Mouse (Mus musculus) bone marrow macrophage, adult 2 months (primary cell): Measurements from ENCODE around the gene Rmi2.

Source experiments
- CTCF ChIP-seq: IDR thresholded peaks from 2 replicates; pipeline ENCODE4 v1.5.1; 2012; ENCODE audit warnings: low read depth, mild to moderate bottlenecking, low read length, moderate library complexity
- POLR2A ChIP-seq: IDR thresholded peaks from 2 replicates; pipeline ENCODE4 v1.6.1; 2012; ENCODE audit warnings: mild to moderate bottlenecking, low read depth, low read length, borderline replicate concordance

DNA sequence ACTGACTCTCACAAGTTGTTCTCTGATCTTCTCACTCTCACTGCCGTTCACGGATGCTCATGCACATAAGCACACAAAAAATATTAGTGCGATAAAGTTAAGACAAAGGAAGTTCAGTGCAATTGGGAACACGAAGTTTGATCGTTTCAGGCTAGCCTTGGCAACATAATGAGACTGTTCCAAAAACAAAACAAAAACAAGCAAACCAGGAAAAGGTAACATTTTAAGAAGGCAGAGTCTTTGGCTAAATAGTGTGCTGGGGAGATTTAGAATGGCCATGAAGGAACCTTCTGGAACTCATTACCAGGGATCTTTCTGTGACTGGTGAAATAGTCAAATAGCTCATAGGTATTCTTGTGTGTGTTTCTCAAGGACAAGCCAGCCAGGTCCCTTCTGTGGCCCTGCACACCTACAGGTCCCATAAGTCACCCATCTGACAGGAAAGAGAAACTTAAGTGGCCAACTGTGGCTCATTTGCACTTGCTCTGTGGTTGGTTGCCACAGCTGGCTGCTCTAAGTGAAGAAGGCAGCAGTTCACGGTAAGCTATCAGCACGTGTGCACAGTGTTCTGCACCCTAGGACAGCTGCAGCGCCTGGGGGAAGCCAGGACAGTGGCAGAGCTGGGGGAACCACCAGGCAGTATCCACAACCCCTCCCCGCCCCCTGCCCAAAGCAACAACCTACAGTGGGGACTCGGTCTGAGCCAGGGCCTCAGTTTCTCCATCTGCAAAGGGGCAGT lies 28.9 kb upstream of the Rmi2 start, which contains the start of gene Prm1:
- TF ChIP-seq POLR2A = no peak
- TF ChIP-seq CTCF = no peak
